Mouse (Mus musculus) layer of hippocampus, adult 8-10 months (tissue): ENCODE measurements around the gene Cdr2l. TPM values are rescaled to one million over a fixed set of nuclear protein-coding genes. Genes with fewer than 3 reads are reported as not detected.
A peak's percentile ranks its signal among the peaks of the same experiment; 100 is the strongest.

Experiments used
- DNase-seq, 2 experiments: peaks; one replicate each; pipeline ENCODE4 v3.0.0; 2022; ENCODE audit warnings: low spot score in 2 of 2
- total RNA-seq, 4 experiments: library from RNA; stranded (reverse); gene quantifications; 2 replicates each; pipeline ENCODE4 v1.2.4; 2022

Gene Cdr2l
- 10 to 100 TPM; 25.7 to 29.6 (median 25.9) TPM for total RNA-seq

GRCm38 (mm10) chr11:115381743-115382539, at the start of gene Cdr2l:
Gene Cdr2l (plus strand): TSS chr11:115381916.
- DNase-seq, result peak; percentile 85

GRCm38 (mm10) chr11:115334531-115334930, 47.2 kb upstream of the Cdr2l start, which contains the start of gene Otop3:
Gene Otop3 (plus strand): TSS chr11:115334731.
- DNase-seq, result no peak

GRCm38 (mm10) chr11:115335223-115335622, 46.5 kb upstream of the Cdr2l start:
- DNase-seq, result no peak

GRCm38 (mm10) chr11:115336115-115336514, 45.6 kb upstream of the Cdr2l start:
- no peak for DNase-seq

GRCm38 (mm10) chr11:115337350-115337749, 44.4 kb upstream of the Cdr2l start:
- no peak for DNase-seq

- DNase-seq, result no peak
Observed at GRCm38 (mm10) chr11:115337826-115338225, 43.9 kb upstream of the Cdr2l start.

- DNase-seq, result no peak
Observed at GRCm38 (mm10) chr11:115341246-115341645, 40.5 kb upstream of the Cdr2l start.

- no peak for DNase-seq
Observed at GRCm38 (mm10) chr11:115341866-115342265, 39.9 kb upstream of the Cdr2l start.

- no peak for DNase-seq
Observed at GRCm38 (mm10) chr11:115344967-115345366, 36.7 kb upstream of the Cdr2l start.

- no peak for DNase-seq
Observed at GRCm38 (mm10) chr11:115345515-115345914, 36.2 kb upstream of the Cdr2l start.

GRCm38 (mm10) chr11:115348681-115349248, 33.0 kb upstream of the Cdr2l start:
- DNase-seq, result no peak

GRCm38 (mm10) chr11:115349976-115350375, 31.7 kb upstream of the Cdr2l start:
- no peak for DNase-seq

- DNase-seq, result no peak
Observed at GRCm38 (mm10) chr11:115353375-115353774, 28.3 kb upstream of the Cdr2l start.

- peak in 1 of 2 experiments; percentile 61 for DNase-seq
Observed at GRCm38 (mm10) chr11:115354183-115354582, 27.5 kb upstream of the Cdr2l start.

GRCm38 (mm10) chr11:115358468-115358867, 23.2 kb upstream of the Cdr2l start:
- peak in 1 of 2 experiments; percentile 75 for DNase-seq

GRCm38 (mm10) chr11:115359293-115359692, 22.4 kb upstream of the Cdr2l start:
- DNase-seq, result no peak

- DNase-seq, result no peak
Observed at GRCm38 (mm10) chr11:115359726-115360125, 22.0 kb upstream of the Cdr2l start.

GRCm38 (mm10) chr11:115364136-115364535, 17.6 kb upstream of the Cdr2l start:
- DNase-seq, result no peak

- peak in 1 of 2 experiments; percentile 29 for DNase-seq
Observed at GRCm38 (mm10) chr11:115366039-115366705, 15.5 kb upstream of the Cdr2l start.

- peak; percentile 64 to 67 for DNase-seq
Observed at GRCm38 (mm10) chr11:115366706-115367394, 14.9 kb upstream of the Cdr2l start.

- peak; percentile 83 to 88 for DNase-seq
Observed at GRCm38 (mm10) chr11:115367395-115367944, 14.2 kb upstream of the Cdr2l start, which contains the start of gene Hid1. Gene Hid1 (minus strand): TSS chr11:115367756.
